Mouse (Mus musculus): ENCODE results near the gene Exoc6b. TPM values are rescaled to one million over a fixed set of nuclear protein-coding genes. Genes with fewer than 3 reads are reported as not detected.

The Exoc6b gene
- 10 to 100 TPM; 14.1 to 14.2 TPM for total RNA-seq (2023)

GRCm38 (mm10) chr6:85069023-85069985 lies at the start of gene Exoc6b:
Gene Exoc6b (minus strand): TSS chr6:85069513.

GRCm38 (mm10) chr6:84593693-84594092 lies 475.6 kb downstream of the Exoc6b start, which contains the start of gene Cyp26b1:
Gene Cyp26b1 (minus strand): TSS chr6:84593908.

Other genes with a start within 250 kb of the Exoc6b start
- 1 to 10 TPM; 9.6 to 9.7 TPM for gene Spr, start 68.3 kb upstream of the Exoc6b start, total RNA-seq (2023)
- not detected for gene Emx1, start 117.9 kb upstream of the Exoc6b start, total RNA-seq (2023)

Data from neutrophil, adult 59 days (primary cell).